Mouse (Mus musculus) spleen, adult 10 weeks (tissue): Measurements from ENCODE around the gene Oog1. TPM values are rescaled to one million over a fixed set of nuclear protein-coding genes. Genes with fewer than 3 reads are reported as not detected.

ENCODE experiments used
- polyA plus RNA-seq: library from polyadenylated mRNA; stranded (reverse); fragments of 350-450 nt; fragmentation: Illumina TruSeq; extraction: RNeasy Lipid Tissue Mini Kit (QIAGEN cat#74804); gene quantifications from one replicate; pipeline ENCODE4 v1.2.3, GENCODE M21; 2015; ENCODE audit warnings: low replicate concordance; ENCODE audit not compliant: insufficient read depth

Gene Oog1
- not detected for polyA plus RNA-seq

DNA sequence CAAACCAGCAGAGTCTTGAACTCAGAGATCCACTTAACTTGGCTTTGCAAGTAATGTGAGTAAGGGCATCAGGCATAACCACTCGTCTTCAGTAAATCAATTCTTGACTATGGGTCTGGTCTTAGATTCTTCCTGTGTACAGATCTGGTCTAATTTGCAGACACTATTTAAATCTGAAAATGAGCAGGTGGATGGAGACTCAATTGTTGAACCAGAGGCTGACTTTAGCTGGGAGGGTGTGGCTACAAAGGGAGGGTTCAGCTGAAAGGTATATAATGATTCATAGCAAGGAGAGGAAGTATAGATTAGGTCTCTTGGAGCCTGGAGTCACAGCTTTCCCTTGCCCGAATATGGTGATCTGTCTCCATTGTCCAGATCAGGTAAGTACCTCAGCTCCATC, at the start of gene Oog1:
Oog1 (plus strand) TSS at position 301 of the 400 bp plus-strand sequence.

DNA sequence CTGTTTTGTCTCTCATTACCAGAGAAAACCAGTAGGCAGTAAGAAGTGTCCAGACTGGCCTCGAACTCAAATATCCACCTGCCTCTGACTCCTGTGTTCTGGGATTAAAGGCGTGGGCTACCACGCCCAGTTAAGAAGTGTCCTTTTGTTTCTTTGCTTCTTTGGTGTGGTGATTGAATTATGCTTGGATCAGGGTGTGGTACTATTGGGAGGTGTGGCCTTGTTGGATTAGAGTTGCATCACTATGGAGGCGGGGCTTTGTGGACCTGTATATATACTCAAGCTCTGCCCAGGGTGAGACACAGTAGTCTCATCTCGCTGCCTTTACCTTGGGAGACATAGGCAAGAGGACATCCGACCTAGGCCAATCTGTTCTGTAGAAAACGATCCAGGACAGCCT, 16.1 kb downstream of the Oog1 start, which contains the start of gene Gm4027:
Gm4027 (plus strand) TSS at position 301 of the 400 bp plus-strand sequence.

GRCm38 (mm10) chr12:87644520-87644919, 42.0 kb downstream of the Oog1 start, which contains the start of gene Gm16381:
Gm16381 (minus strand) TSS chr12:87644620.

Other genes with a start within 250 kb of the Oog1 start
- 102 TPM for gene Sptlc2, start 214.3 kb upstream of the Oog1 start, polyA plus RNA-seq
- gene Slirp, start 158.8 kb upstream of the Oog1 start, polyA plus RNA-seq: 65.2 TPM
- gene Alkbh1, start 158.7 kb upstream of the Oog1 start, polyA plus RNA-seq: 51.8 TPM
- gene Snw1, start 130.4 kb upstream of the Oog1 start, polyA plus RNA-seq: 117 TPM
- gene Gm5788, start 108.0 kb upstream of the Oog1 start, polyA plus RNA-seq: not detected
- gene Gm8300, start 88.4 kb upstream of the Oog1 start, polyA plus RNA-seq: not detected
- gene Gm4027, start 16.2 kb downstream of the Oog1 start, polyA plus RNA-seq: not detected
- not detected for gene Gm16381, start 41.9 kb downstream of the Oog1 start, polyA plus RNA-seq
- gene Gm21319, start 173.1 kb downstream of the Oog1 start, polyA plus RNA-seq: not detected
- gene Gm21936, start 192.8 kb downstream of the Oog1 start, polyA plus RNA-seq: not detected
- not detected for gene BB287469, start 213.9 kb downstream of the Oog1 start, polyA plus RNA-seq
- gene Gm2001, start 239.7 kb downstream of the Oog1 start, polyA plus RNA-seq: not detected